Mouse (Mus musculus) lung, adult 2 months (tissue): ENCODE results near the gene Rgl1.
A peak's percentile ranks its signal among the peaks of the same experiment; 100 is the strongest.

Source experiments
- CTCF ChIP-seq: fragments of 200-500 bp; IDR thresholded peaks from 2 replicates; pipeline ENCODE4 v1.5.1; 2011; ENCODE audit warnings: mild to moderate bottlenecking, low read length, control low read depth; ENCODE audit not compliant: insufficient read depth
- POLR2A ChIP-seq: fragments of 200-500 bp; IDR thresholded peaks from 2 replicates; pipeline ENCODE4 v1.6.1; 2011; ENCODE audit warnings: low read depth, mild to moderate bottlenecking, control low read depth, low read length, borderline replicate concordance; ENCODE audit errors: extremely low read depth

GRCm38 (mm10) chr1:152624644-152625454 is 141.3 kb downstream of the Rgl1 start:
- no peak for TF ChIP-seq CTCF
- peak; percentile 44; the same call in 1 of the 2 replicates for TF ChIP-seq POLR2A
